Mouse (Mus musculus) intestine, embryonic 14.5 days (tissue): ENCODE measurements around the gene 6030408B16Rik. TPM values are rescaled to one million over a fixed set of nuclear protein-coding genes. Genes with fewer than 3 reads are reported as not detected.

Experiments
- ATAC-seq: fragments of 200-750 bp; cut with Nextera tagmentation; replicated peaks from 2 replicates; pipeline ENCODE4 v1.8.0; 2017; ENCODE audit warnings: low read depth, moderate number of reproducible peaks, moderate TSS enrichment, moderate library complexity; ENCODE audit not compliant: low FRiP score, low TSS enrichment
- DNase-seq: peaks from one replicate; pipeline ENCODE4 v3.0.0-alpha.2; 2018; ENCODE audit warnings: low spot score
- H3K27ac ChIP-seq: fragments of 300-500 bp; sonication (generic); 2 replicates; pipeline ENCODE4 v1.5.1; 2014; ENCODE audit warnings: low read depth, mild to moderate bottlenecking, control low read depth
- H3K27me3 ChIP-seq: fragments of 300-500 bp; sonication (generic); replicated peaks from 2 replicates; pipeline ENCODE4 v1.6.1; 2014; ENCODE audit warnings: low read length, control low read depth; ENCODE audit not compliant: control insufficient read depth, insufficient read depth
- H3K36me3 ChIP-seq: fragments of 300-500 bp; sonication (generic); 2 replicates; pipeline ENCODE4 v1.6.1; 2014; ENCODE audit warnings: low read length, control low read depth; ENCODE audit not compliant: control insufficient read depth, insufficient read depth
- H3K4me1 ChIP-seq: fragments of 300-500 bp; sonication (generic); replicated peaks from 2 replicates; pipeline ENCODE4 v1.6.1; 2014; ENCODE audit warnings: low read length, control low read depth, mixed read lengths; ENCODE audit not compliant: control insufficient read depth, insufficient read depth
- H3K4me2 ChIP-seq: fragments of 300-500 bp; sonication (generic); 2 replicates; pipeline ENCODE4 v1.6.1; 2014; ENCODE audit warnings: low read length
- H3K4me3 ChIP-seq: fragments of 300-500 bp; sonication (generic); 2 replicates; pipeline ENCODE4 v1.5.1; 2014; ENCODE audit warnings: low read depth, low read length, control low read depth, mixed read lengths
- H3K9ac ChIP-seq: fragments of 300-500 bp; sonication (generic); 2 replicates; pipeline ENCODE4 v1.6.1; 2014; ENCODE audit warnings: mild to moderate bottlenecking, low read length
- H3K9me3 ChIP-seq: fragments of 300-500 bp; sonication (generic); 2 replicates; pipeline ENCODE4 v1.6.1; 2016; ENCODE audit warnings: low read length, control low read depth; ENCODE audit not compliant: control insufficient read depth
- WGBS: fragments of 180-500 bp; shearing (Covaris S2); extraction: QIAGEN DNeasy Blood & Tissue Kit; methylation state at CpG from one replicate; pipeline ENCODE4 v1.1.7; 2014; 5-methylcytosine and 5-hydroxymethylcytosine counted together
- polyA plus RNA-seq: library from polyadenylated mRNA; unstranded; fragments of >200 nt; fragmentation: Nextera tagmentation; extraction: Ambion mirVana; gene quantifications from 2 replicates; pipeline ENCODE4 v1.2.1, GENCODE M21; 2014

The 6030408B16Rik gene
- polyA plus RNA-seq, 1 experiment from 2014 or later, result 5.9 TPM

DNA sequence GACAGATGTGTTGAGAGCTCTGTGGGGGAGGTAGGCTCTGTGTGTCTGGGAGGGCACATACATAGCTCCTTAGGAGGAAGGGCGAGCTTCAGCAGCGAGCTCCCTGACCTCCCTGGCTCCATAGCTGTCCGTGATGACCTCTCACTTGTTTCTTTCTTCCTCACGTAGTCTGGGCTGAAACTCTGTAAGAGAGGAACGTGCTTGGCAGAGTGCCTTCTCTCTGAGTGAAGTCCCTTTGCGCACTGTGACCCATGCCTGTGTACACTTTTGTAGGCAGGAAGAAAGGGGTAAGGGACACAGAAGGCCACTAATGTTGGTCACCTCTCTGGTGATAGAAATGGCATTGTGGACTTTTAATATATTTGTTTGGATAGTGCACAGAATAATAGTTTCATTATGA is 5.7 kb upstream of the 6030408B16Rik start:
- WGBS, result 94% methylated on average over 6 of the region's 6 CpGs
- no peaks in the 10 kb centered on the region for H3K9me3 ChIP-seq
- H3K4me2 ChIP-seq, result no peak overlapping the region
- H3K27me3 ChIP-seq, result no peaks in the 10 kb centered on the region
- H3K4me3 ChIP-seq, result no peak overlapping the region
- no peak overlapping the region for H3K27ac ChIP-seq
- H3K36me3 ChIP-seq, result peaks cover 58% of the 10 kb centered on the region
- DNase-seq (no peak), ATAC-seq (no peak)
- H3K9ac ChIP-seq, result no peak overlapping the region
- H3K4me1 ChIP-seq, result peaks cover 11% of the 10 kb centered on the region

DNA sequence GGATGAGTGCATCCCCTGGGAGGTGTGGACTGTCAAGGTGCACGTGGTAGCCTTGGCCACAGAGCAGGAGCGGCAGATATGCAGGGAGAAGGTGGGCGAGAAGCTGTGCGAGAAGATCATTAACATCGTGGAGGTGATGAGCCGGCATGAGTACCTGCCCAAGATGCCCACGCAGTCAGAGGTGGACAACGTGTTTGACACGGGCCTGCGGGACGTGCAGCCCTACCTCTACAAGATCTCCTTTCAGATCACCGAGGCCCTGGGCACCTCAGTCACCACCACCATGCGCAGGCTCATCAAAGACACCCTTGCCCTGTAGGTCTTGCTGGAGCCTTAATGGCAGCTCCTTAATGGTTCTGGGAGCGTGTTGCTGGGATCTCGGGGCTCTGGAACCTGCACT is 2.7 kb upstream of the 6030408B16Rik start:
- H3K4me2 ChIP-seq, result no peak overlapping the region
- WGBS, result 93% methylated on average over 15 of the region's 15 CpGs
- peaks cover 25% of the 10 kb centered on the region for H3K4me1 ChIP-seq
- DNase-seq (no peak), ATAC-seq (no peak)
- no peaks in the 10 kb centered on the region for H3K27me3 ChIP-seq
- no peaks in the 10 kb centered on the region for H3K9me3 ChIP-seq
- H3K9ac ChIP-seq, result no peak overlapping the region
- H3K36me3 ChIP-seq, result peaks cover 58% of the 10 kb centered on the region
- H3K27ac ChIP-seq, result no peak overlapping the region
- no peak overlapping the region for H3K4me3 ChIP-seq

DNA sequence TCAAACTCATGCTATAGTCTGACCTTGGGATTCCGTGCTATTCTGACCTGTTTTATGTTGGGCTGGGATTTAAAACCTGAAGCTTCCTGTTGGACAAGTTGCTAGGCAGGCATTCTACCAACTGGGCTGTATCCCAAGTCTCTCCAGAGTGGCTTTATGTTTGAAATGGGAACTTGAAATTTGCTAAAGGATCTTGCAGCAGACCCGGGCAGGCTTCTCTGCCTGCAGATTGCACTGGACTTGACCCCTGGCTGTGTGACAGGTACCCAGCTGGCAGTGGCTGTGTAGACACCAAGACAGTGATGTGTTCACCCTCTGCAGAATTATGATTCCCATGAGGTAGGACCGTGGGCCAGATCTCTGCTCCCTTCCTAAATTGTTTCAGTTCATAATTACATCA is 1.0 kb upstream of the 6030408B16Rik start:
- WGBS, result 81% methylated on average over 3 of the region's 3 CpGs
- H3K27ac ChIP-seq, result no peak overlapping the region
- ATAC-seq, result no peak

DNA sequence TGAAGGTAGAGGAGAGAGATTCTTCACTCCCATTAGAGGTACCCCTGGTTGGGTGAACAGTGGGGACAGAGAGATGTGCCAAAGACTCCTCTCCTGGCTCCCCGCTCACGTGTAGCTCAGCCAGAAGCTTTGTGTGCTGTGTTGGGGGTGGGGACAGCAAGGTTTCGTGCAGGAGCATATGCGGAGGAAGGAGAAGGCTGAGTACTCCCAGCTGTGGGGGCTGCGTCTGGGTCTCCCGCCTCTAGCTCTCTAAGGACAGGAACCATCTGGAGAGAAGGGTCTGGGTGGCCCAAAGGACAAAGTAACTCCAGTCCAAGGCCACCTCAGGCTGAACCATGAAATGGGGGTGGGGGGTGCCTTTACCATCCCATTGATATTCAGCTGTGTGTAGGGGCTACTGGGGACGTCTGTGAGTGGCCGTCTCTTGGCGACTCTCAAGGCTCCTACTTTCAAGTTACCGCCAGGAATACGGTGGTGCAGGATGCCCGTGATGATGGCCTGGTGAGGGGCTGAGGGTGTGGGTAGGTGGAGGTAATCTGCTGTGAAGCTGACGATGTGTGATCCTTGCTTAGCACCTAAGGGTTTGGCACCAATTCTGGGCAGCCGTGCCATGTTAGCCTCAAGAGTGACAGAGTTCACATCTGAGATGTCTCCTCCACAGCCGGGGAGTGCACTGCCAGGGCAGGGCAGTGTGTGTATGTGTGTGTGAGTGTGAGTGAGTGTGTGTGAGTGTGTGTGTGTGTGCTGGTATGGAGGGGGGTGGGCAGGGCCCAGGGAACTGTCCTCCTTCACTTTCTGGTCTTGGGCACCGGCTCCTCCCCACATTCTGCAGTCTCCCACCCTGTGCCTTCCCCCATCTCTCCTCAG is 1.2 kb downstream of the 6030408B16Rik start:
- 41% methylated on average over 16 of the region's 16 CpGs for WGBS
- ATAC-seq (peak; percentile 47), DNase-seq (peak; percentile 73)
- peak overlapping the region; percentile 23 for H3K4me3 ChIP-seq
- H3K36me3 ChIP-seq, result peaks cover 27% of the 10 kb centered on the region
- peak overlapping the region; percentile 32 for H3K9ac ChIP-seq
- peak overlapping the region; percentile 43 for H3K4me2 ChIP-seq
- H3K27me3 ChIP-seq, result no peaks in the 10 kb centered on the region
- peak overlapping the region; percentile 84 for H3K27ac ChIP-seq
- no peaks in the 10 kb centered on the region for H3K9me3 ChIP-seq
- H3K4me1 ChIP-seq, result peaks cover 28% of the 10 kb centered on the region

More for the DNA sequence above, 1.0 kb upstream of the 6030408B16Rik start:
- Histone ChIP-seq H3K27me3 (no peaks in the 10 kb centered on the region), H3K4me1 (peaks cover 23% of the 10 kb centered on the region), H3K9me3 (no peaks in the 10 kb centered on the region), H3K4me2 (no peak overlapping the region), H3K9ac (no peak overlapping the region), H3K4me3 (no peak overlapping the region), H3K36me3 (peaks cover 49% of the 10 kb centered on the region)
- no peak for DNase-seq

DNA sequence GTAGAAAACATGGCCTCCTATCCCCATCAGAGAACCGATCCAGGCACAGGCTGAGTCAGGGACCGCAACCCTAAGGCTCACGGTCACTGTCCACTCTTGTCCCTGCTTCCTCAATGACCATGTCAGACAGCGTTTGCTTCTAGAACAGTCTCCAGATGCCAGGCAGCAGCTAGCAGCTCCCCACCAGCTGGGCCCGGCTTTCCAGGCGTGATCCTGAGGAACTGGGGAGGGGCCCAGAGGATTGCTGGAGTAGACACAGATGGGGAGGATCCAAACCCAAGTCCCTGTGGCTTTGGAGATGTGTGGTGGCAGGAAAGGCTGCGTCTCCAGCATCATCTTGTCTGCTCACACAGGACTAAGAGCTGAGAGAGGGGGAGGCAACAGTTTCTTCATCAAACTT is 2.1 kb downstream of the 6030408B16Rik start:
- Histone ChIP-seq H3K4me1 (peaks cover 28% of the 10 kb centered on the region), H3K36me3 (peaks cover 18% of the 10 kb centered on the region), H3K4me2 (0 out of 2 replicates have a peak overlapping the region, but pooled peaks have one; percentile 43), H3K9ac (no peak overlapping the region), H3K9me3 (no peaks in the 10 kb centered on the region), H3K27ac (peak overlapping the region; percentile 84), H3K27me3 (no peaks in the 10 kb centered on the region), H3K4me3 (no peak overlapping the region)
- DNase-seq (no peak), ATAC-seq (no peak)
- 57% methylated on average over 7 of the region's 7 CpGs for WGBS

DNA sequence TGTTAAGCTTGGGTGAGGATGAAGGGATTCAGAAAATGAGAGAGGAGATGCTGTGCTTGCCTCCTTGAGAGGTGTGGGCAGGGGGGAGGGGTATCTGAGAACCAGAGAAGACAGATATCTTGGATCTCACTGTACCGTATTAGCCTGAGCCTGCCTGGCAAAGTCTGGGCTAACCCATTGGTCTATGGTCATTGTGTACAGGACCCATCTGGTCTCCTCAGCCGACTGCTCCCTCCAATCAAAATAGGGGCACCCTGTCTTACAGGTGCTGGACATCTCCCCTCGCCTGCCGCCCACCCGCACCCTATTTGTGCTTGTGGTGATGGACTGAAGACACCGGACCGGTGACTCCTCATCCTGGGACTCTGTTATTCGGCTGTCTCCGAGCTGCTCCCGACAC is 2.6 kb downstream of the 6030408B16Rik start:
- H3K36me3 ChIP-seq, result peaks cover 13% of the 10 kb centered on the region
- H3K9ac ChIP-seq, result no peak overlapping the region
- H3K4me2 ChIP-seq, result no peak overlapping the region
- ATAC-seq, result no peak
- no peaks in the 10 kb centered on the region for H3K27me3 ChIP-seq
- no peak overlapping the region for H3K27ac ChIP-seq
- peaks cover 28% of the 10 kb centered on the region for H3K4me1 ChIP-seq
- H3K9me3 ChIP-seq, result no peaks in the 10 kb centered on the region
- no peak overlapping the region for H3K4me3 ChIP-seq
- WGBS, result 92% methylated on average over 10 of the region's 10 CpGs
- DNase-seq, result no peak

DNA sequence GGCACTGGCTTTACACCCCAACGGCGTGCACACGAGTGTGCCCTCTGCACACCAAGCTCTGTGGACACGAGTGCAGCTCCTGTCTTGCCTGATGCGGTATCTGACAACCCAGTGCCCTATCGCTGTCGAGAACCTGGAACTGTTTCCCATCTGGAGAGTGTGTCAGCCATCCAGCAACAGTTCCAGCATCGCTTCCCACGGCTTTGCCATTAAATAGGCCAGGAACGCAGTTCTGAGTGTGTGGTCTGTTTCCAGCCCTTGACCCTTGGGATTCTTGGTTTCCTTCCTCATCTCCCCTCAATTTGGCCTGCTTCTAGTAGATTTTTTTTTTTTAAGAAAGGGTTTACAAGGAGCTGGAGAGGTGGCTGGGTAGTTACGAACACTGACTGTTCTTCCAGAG is 3.1 kb downstream of the 6030408B16Rik start:
- H3K9ac ChIP-seq, result no peak overlapping the region
- H3K4me2 ChIP-seq, result no peak overlapping the region
- no peak overlapping the region for H3K27ac ChIP-seq
- no peaks in the 10 kb centered on the region for H3K9me3 ChIP-seq
- H3K4me1 ChIP-seq, result peaks cover 28% of the 10 kb centered on the region
- no peak overlapping the region for H3K4me3 ChIP-seq
- no peaks in the 10 kb centered on the region for H3K27me3 ChIP-seq
- ATAC-seq (no peak), DNase-seq (no peak)
- H3K36me3 ChIP-seq, result peaks cover 8% of the 10 kb centered on the region
- 70% methylated on average over 11 of the region's 11 CpGs for WGBS

DNA sequence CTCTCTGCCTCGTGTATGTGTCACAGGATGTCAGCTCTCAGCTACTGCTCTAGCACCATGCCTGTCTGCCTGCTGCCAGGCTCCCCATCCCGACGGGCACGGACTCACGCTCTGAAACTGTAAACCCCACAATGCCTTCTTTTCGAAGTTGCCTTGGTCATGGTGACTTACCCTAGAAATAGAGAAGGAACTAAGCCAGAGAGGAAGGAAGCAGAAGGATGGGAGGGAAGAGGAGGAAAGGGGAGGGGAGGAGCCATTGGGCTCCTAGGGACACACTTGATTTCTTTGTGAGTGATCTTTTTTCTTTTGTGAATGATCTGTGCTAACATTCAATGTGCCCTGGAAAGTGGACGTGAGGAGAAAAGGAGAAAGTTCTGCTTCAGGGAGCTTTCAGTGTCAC is 5.0 kb downstream of the 6030408B16Rik start:
- H3K9ac ChIP-seq, result no peak overlapping the region

DNA sequence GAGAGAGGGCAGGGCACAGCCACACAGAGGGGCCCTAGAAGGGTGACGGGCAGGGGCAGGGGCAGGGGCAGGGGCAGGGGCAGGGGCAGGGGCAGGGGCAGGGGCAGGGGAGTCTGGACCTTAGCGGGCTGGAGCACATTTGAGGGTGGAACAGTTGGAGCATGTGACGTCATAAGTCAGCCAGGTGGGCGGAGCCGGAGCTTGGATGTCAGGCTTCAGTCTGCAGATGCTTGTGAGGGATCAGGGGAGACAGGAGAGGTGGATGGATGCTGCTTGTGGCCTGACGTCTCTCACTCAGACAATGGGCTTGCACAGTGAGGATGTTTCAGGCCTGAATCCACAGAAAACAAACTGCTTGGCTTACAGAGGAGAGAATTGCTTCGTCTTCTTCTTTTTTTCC is 5.5 kb downstream of the 6030408B16Rik start:
- Histone ChIP-seq H3K36me3 (no peaks in the 10 kb centered on the region), H3K9ac (no peak overlapping the region), H3K4me1 (peaks cover 19% of the 10 kb centered on the region), H3K4me3 (no peak overlapping the region), H3K4me2 (no peak overlapping the region), H3K27me3 (no peaks in the 10 kb centered on the region), H3K9me3 (no peaks in the 10 kb centered on the region), H3K27ac (no peak overlapping the region)
- WGBS, result 21% methylated on average over 7 of the region's 7 CpGs
- no peak for DNase-seq
- no peak for ATAC-seq

More for the DNA sequence above, 5.0 kb downstream of the 6030408B16Rik start:
- Histone ChIP-seq H3K27me3 (no peaks in the 10 kb centered on the region), H3K4me2 (no peak overlapping the region), H3K9me3 (no peaks in the 10 kb centered on the region), H3K4me3 (no peak overlapping the region), H3K27ac (no peak overlapping the region), H3K4me1 (peaks cover 25% of the 10 kb centered on the region), H3K36me3 (no peaks in the 10 kb centered on the region)
- DNase-seq (no peak), ATAC-seq (no peak)
- WGBS, result 46% methylated on average over 7 of the region's 7 CpGs
